8 mouse cellular contexts compared by ENCODE assay signal in the genomic region with DNA sequence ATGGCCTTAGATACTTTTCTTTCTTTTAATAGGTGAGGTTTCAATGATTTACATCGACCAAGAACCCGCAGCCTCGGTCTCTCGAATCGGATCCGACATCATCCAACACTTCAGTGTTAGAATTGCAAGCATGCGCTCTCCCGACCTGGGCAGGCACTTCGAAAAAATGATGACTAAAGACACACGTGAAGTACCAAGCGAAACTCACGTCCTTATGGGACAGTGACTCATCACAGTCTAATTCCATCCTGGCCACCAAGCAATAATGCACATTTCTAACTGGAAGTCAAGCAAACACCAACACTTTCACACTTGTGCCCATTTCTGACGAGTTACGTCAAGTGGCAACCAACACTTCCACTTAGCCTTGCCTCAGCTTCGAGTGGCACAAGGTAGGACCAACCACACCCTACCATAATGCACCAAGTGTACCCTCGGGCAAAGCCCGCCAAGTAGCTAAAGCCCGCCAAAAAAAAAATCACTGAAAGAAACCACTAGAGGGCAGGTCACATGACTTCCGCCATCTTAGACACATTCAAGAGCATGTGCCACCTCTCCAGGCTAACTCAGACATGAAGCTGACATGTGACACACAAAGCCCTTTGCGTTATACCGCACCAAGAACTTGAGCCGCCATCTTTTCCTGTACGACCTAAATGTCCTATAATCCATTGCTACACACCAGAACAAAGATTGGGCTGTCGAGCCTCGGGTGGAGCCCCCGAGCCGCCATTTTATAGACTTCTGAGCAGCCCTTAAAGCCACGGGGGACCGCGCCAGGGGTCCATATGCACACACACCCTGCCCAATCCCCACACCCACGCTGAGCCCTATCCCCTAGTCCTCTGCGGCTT. TPM values are rescaled to one million over a fixed set of nuclear protein-coding genes. Genes with fewer than 3 reads are reported as not detected.
DNase-seq lines count a peak whose midpoint lies in the region; ATAC-seq and TF ChIP-seq lines count a peak whose summit lies in the region.

No protein-coding gene starts in this region.

- no peak for ATAC-seq in cerebellum, adult (ENCODE audit: insufficient number of reproducible peaks, low FRiP score, low TSS enrichment)
- 0 out of 2 replicates have a peak, but pooled peaks have one; percentile 53 for ATAC-seq in heart, embryonic 15.5 days (replicated peaks; ENCODE audit: insufficient number of reproducible peaks, insufficient read depth, low FRiP score, low read depth)
- peak; percentile 76 for ATAC-seq in limb, embryonic 13.5 days (ENCODE audit: low FRiP score, low read depth)
- ATAC-seq in midbrain, embryonic 16.5 days: peak; percentile 88

- H3K4me1 ChIP-seq in thymus, adult 2 months (replicated peaks; ENCODE audit: control insufficient read depth, insufficient read depth, low read length): no peaks in the 10 kb centered on the region
- H3K4me1 ChIP-seq in heart, embryonic 15.5 days (replicated peaks): no peaks in the 10 kb centered on the region
- H3K4me1 ChIP-seq in limb, embryonic 13.5 days: no peaks in the 10 kb centered on the region
- no peaks in the 10 kb centered on the region for H3K4me1 ChIP-seq in midbrain, embryonic 16.5 days (ENCODE audit: control insufficient read depth, insufficient read depth, low read length)

- peak overlapping the region; percentile 51 for H3K4me2 ChIP-seq in heart, embryonic 15.5 days
- peak overlapping the region; percentile 45 for H3K4me2 ChIP-seq in limb, embryonic 13.5 days (replicated peaks)
- H3K4me2 ChIP-seq in midbrain, embryonic 16.5 days (ENCODE audit: low read length): peak overlapping the region; percentile 42

- no peaks in the 10 kb centered on the region for H3K36me3 ChIP-seq in thymus, adult 2 months (ENCODE audit: control insufficient read depth, insufficient read depth, low read length)
- no peaks in the 10 kb centered on the region for H3K36me3 ChIP-seq in heart, embryonic 15.5 days
- H3K36me3 ChIP-seq in limb, embryonic 13.5 days: no peaks in the 10 kb centered on the region
- no peaks in the 10 kb centered on the region for H3K36me3 ChIP-seq in midbrain, embryonic 16.5 days (ENCODE audit: control insufficient read depth, insufficient read depth, low read length)

- DNase-seq in cerebellum, adult 8-10 months: peak; percentile 48
- peak; percentile 70 for DNase-seq in thymus, postnatal 0 days (ENCODE audit: low spot score)
- no peak for DNase-seq in thymus, adult 2 months
- no peak for DNase-seq in thymus, postnatal 25 days

- WGBS in thymus, adult 2 months: 96% methylated on average over 32 of the region's 32 CpGs
- 71% methylated on average over 32 of the region's 32 CpGs for WGBS in heart, embryonic 15.5 days
- 75% methylated on average over 32 of the region's 32 CpGs for WGBS in limb, embryonic 13.5 days
- 71% methylated on average over 32 of the region's 32 CpGs for WGBS in midbrain, embryonic 16.5 days

- no peak overlapping the region for H3K4me3 ChIP-seq in thymus, adult 2 months (ENCODE audit: control insufficient read depth, insufficient read depth, low read length)
- peak overlapping the region; percentile 49 for H3K4me3 ChIP-seq in heart, embryonic 15.5 days
- peak overlapping the region; percentile 45 for H3K4me3 ChIP-seq in limb, embryonic 13.5 days
- H3K4me3 ChIP-seq in midbrain, embryonic 16.5 days (ENCODE audit: low read depth, low read length): peak overlapping the region; percentile 43

- no peak overlapping the region for H3K27ac ChIP-seq in thymus, adult 2 months (ENCODE audit: control insufficient read depth, insufficient read depth, low read length)
- peak overlapping the region; percentile 83 for H3K27ac ChIP-seq in heart, embryonic 15.5 days
- H3K27ac ChIP-seq in limb, embryonic 13.5 days: peak overlapping the region; percentile 56; the same call in 1 of the 2 replicates
- peak overlapping the region; percentile 68 for H3K27ac ChIP-seq in midbrain, embryonic 16.5 days (ENCODE audit: low read length)

- H3K27me3 ChIP-seq in thymus, adult 2 months (ENCODE audit: control insufficient read depth, insufficient read depth, low read length): no peaks in the 10 kb centered on the region
- H3K27me3 ChIP-seq in heart, embryonic 15.5 days: no peaks in the 10 kb centered on the region
- no peaks in the 10 kb centered on the region for H3K27me3 ChIP-seq in limb, embryonic 13.5 days
- H3K27me3 ChIP-seq in midbrain, embryonic 16.5 days (ENCODE audit: control insufficient read depth, insufficient read depth, low read depth, low read length): no peaks in the 10 kb centered on the region

- H3K9me3 ChIP-seq in heart, embryonic 15.5 days (replicated peaks): no peaks in the 10 kb centered on the region
- no peaks in the 10 kb centered on the region for H3K9me3 ChIP-seq in limb, embryonic 13.5 days
- H3K9me3 ChIP-seq in midbrain, embryonic 16.5 days (replicated peaks; ENCODE audit: control insufficient read depth, low read length, poor library complexity, severe bottlenecking): no peaks in the 10 kb centered on the region

- no peak for TF ChIP-seq POLR2A in thymus, adult 2 months (IDR thresholded peaks at IDR 0.05; ENCODE audit: control insufficient read depth, extremely low read depth, insufficient read depth, low read length, poor library complexity)

- peak overlapping the region; percentile 50 for H3K9ac ChIP-seq in heart, embryonic 15.5 days
- H3K9ac ChIP-seq in limb, embryonic 13.5 days: peak overlapping the region; percentile 64
- H3K9ac ChIP-seq in midbrain, embryonic 16.5 days (ENCODE audit: low read depth, low read length): peak overlapping the region; percentile 48; the same call in 1 of the 2 replicates

- TF ChIP-seq CTCF in thymus, adult 2 months (IDR thresholded peaks at IDR 0.05; ENCODE audit: borderline replicate concordance, control insufficient read depth, extremely low read depth, insufficient read depth, low read length, poor library complexity): no peak

RNA-seq across cellular contexts. Expression of a gene that starts 59.7 kb away (rescaled TPM):
- not detected in 2 replicates for polyA plus RNA-seq in thymus, postnatal 0 days (2015; fragmentation: Nextera tagmentation; extraction: Ambion mirVana)
- 0.41 and 0.55 TPM in 2 replicates for polyA plus RNA-seq in thymus, adult 2 months (2012; rRNA removed)
- polyA plus RNA-seq in heart, embryonic 15.5 days (2015; fragmentation: Nextera tagmentation; extraction: Ambion mirVana): not detected in 2 replicates
- polyA plus RNA-seq in limb, embryonic 13.5 days (2015; fragmentation: Nextera tagmentation; extraction: Ambion mirVana): not detected in 2 replicates
- polyA plus RNA-seq in midbrain, embryonic 16.5 days (2015; fragmentation: Nextera tagmentation; extraction: Ambion mirVana): not detected in 2 replicates

Comparison
In these comparisons a context has a peak if more than half of its experiments do, and no peak if none do; other contexts are left out.
1. DNase-seq: peak in cerebellum, adult 8-10 months (single experiment) and thymus, postnatal 0 days (single experiment); none in thymus, adult 2 months (single experiment) and thymus, postnatal 25 days (single experiment).
2. Peak in every context shown above with its lines, with median percentiles within 50 percentile points of each other: H3K4me2 ChIP-seq and H3K9ac ChIP-seq.